Mouse (Mus musculus): Measurements from ENCODE around the gene Slc4a1. TPM values are rescaled to one million over a fixed set of nuclear protein-coding genes. Genes with fewer than 3 reads are reported as not detected.
A peak's percentile ranks its signal among the peaks of the same experiment; 100 is the strongest.
"Not testable (repeated sequence)": the region's sequence is repeated elsewhere in the genome, so short reads cannot be mapped to it uniquely, and the experiment has no call there.

The Slc4a1 gene
- total RNA-seq, 2 experiments from 2014 or later, result 75.5 to 140 TPM

DNA sequence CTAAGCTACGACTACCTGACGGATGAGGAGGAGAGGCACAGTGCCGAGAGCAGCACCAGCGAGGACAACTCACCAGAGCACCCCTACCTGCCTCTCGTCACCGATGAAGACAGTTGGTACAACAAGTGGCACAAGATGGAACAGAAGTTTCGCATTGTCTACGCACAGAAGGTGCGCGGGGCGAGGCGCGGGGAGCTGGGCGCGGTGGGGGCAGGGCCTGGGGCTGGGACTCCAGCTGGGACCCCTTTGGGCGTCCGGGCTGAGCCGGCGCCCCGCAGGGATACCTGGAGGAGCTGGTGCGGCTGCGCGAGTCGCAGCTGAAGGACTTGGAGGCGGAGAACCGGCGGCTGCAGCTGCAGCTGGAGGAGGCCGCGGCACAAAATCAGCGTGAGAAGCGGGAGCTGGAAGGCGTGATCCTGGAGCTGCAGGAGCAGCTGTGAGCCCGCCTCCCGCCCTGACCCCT lies 33.6 kb upstream of the Slc4a1 start:
- DNase-seq (ENCODE audit: low spot score in 2 of 2), result no peak

DNA sequence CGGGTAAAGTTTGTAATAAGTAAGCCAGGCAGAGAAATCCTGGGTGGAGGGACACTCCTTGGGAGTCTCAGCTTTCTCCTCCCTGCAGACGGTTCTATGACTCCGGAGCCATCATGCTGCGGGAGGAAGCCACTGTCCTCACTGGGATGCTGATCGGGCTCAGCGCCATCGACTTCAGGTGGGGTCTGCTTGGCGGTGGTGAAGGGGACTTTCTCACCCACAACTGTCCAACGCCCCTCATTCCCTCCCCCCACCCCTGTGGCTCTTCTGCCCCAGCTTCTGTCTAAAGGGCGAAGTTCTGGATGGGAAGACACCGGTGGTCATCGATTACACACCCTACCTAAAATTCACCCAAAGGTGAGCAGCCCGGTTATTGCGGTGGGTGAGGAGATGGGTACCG lies 33.1 kb upstream of the Slc4a1 start:
- no peak for DNase-seq (ENCODE audit: low spot score in 2 of 2)

DNA sequence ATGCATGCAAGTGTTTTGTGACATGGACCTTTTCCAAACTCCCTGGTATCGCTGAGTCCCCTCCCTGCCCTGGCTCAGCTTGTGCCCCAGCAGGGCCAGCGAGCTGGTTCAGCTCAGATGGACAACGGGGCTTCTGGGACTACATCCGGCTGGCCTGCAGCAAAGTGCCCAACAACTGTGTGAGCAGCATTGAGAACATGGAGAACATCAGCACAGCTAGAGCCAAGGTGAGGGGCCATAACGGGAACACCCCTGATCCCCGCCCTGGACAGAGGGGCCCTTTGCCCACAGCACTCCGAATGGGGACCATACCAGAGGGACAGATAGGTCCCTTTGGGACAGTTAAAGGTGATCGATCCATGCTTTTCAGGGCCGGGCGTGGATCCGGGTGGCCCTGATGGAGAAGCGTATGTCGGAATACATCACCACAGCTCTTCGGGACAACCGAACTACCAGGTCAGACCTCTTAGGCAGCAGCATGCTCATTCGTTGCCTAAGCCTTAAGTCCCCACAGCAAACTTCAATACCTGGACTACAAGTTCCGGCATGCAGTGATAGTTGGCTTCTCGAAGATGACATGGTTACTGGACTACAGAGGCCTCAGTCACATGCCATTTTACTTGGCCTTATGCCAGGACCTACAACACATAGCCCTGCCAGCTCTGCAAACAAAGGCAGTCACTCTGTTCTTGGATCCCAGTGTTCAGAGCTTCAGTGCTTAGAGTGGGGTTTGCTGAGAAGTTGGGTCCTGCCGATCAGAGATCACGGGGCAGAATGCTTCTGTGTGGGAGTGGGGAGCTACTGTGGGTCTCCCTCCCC lies 32.2 kb upstream of the Slc4a1 start:
- DNase-seq (ENCODE audit: low spot score in 2 of 2), result no peak

DNA sequence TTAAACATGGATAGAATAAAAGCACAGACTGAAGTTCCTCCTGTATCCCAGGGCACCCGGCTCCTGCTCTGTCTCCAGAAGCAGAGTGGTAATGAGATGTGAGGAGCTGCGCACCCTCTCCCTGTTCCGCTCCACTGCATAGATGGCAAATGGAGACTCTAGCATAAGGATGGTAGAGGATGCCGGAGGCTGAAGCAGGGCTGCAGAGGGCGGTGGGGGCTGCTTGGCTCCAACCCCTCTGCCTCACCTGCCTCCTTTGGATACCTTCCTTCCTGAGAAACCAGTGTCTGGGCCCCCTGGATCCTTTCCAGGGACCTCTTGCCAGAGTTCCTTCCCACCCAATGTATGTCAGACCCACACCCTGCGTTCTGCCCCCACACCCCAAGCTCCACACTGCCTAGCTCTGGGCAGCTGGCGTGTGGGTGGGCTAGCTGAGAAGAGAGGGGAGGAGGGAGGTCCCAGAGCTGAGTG lies 30.7 kb upstream of the Slc4a1 start:
- no peak for DNase-seq (ENCODE audit: low spot score in 2 of 2)

DNA sequence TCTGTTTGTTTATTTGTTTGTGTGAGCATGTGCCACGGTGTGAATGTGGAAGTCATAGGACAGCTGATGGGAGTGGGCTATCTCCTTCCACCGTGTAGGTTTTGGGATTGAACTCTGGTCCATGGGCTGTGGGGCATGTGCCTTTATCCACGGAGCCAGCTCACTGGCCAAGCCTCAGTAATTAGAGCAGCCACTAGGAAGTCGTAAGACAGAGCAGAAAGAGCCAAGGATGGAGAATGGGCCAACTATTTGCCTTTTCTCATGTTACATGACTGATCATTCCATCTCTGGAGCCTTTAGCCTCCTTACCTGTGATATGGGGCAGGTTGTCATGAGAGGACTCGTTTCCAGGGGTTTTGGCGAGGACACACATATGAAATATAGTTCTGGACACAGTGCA lies 30.3 kb upstream of the Slc4a1 start:
- no peak for DNase-seq (ENCODE audit: low spot score in 2 of 2)

DNA sequence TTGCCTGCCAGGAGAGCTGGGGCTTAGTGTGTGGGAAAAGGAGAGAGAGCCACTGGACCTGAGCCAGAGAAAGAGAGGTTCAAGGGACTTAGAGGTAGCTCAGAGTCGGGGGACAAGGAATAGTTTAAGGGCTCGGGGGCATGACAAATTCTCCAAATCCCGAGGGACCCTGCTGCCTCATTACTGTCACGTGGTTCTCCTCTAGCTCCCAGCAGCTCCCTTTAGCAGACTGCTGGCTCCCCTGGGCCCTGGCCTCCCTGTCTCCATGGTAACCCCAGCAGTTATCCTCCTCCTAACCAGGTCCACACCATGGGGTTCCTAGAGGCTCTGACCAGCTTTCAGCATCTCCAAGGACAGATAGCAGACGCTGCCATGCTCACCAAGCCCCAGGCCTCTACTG lies 29.2 kb upstream of the Slc4a1 start:
- no peak for DNase-seq (ENCODE audit: low spot score in 2 of 2)

DNA sequence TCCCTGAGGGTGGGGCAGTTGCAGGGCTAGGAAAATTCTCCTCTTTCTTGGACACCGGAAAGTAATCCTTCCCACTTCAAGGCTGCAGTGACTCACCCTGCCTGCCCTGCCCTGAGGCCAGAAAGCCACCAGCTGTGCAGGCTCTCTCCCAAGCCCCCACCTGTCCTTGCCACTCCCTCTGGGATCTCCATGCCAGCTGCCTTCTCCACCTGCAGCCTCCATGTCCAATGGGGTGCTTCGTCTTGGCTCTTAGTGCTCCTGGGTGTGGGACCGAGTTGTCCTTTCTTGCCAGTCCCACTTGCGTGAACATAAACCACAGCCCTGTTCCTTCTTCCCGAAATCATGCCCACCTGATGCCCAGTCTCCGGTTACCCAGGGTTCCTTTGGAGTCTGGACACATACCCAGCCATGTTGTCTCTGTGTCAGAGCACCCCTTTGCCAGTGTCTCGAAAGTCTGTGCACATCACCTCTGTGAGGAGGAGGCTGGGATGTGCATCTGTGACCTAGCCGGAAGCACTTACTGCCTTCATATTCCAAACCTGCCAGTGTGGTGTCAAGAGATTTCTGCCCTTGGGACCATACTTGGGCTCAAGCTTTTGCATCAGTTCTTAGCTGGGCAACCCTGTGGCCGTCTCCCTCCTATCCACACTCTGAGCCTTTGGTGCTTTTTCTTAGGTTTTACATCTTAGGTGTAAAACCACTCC lies 28.6 kb upstream of the Slc4a1 start:
- no peak for DNase-seq (ENCODE audit: low spot score in 2 of 2)

DNA sequence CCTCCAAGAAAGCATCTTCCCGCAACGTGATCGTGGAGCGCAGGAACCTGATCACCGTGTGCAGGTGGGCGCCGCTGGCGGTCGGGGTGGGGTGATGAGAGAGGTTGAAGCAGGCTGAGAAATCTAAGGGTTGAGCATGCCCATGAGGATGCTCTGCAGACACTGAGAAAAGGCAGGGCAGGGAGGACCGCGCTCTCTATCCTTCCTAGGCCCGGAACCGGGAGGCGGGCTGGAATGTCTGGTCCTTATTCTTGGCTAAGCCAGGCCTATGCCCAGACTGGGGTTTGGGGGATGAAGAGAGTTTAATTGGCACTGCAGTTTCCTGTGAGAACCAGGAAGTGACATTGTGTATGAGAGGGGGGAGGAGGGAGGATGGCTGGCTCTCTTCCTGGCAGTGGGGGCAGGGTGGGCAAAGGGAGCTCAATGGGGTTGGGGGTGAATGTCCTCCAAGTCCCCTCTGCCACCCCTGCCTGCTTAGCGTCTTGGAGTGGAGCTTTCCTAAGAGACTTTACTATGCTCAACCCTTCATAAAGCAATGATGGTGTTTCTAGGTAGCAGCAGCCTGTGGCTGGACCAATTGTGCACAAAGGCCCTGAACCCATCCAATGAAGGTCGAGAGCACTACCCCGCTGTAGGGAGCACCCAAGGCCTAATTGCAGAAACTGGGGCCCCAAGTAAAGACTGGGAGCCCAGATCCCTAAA lies 27.9 kb upstream of the Slc4a1 start:
- DNase-seq (ENCODE audit: low spot score in 2 of 2), result no peak

DNA sequence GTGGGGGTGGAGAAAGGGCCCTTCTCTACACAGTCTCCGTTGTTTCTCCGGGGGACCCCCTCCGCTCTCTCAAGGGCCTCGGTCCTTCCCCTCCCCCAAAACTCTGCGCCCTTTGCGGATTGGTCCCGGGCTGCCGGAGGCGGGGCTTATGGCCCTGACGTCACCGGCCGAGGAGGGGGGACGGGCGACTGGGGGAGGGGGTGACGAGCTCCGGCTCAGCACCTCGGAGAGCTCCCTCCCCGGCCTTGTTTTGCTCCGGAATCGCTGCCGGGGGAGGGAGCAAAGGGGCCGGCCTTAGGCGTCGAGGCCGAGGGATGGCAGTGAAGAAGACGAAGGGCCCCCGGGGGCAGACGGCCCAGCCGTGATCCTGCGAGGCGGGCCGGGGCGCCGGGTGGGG lies 27.2 kb upstream of the Slc4a1 start, which contains the start of gene Rundc3a:
Gene Rundc3a, plus strand, starts transcription at position 166 of the 397 bp plus-strand sequence.
- DNase-seq (ENCODE audit: low spot score in 2 of 2), result peak; percentile 83 to 86

DNA sequence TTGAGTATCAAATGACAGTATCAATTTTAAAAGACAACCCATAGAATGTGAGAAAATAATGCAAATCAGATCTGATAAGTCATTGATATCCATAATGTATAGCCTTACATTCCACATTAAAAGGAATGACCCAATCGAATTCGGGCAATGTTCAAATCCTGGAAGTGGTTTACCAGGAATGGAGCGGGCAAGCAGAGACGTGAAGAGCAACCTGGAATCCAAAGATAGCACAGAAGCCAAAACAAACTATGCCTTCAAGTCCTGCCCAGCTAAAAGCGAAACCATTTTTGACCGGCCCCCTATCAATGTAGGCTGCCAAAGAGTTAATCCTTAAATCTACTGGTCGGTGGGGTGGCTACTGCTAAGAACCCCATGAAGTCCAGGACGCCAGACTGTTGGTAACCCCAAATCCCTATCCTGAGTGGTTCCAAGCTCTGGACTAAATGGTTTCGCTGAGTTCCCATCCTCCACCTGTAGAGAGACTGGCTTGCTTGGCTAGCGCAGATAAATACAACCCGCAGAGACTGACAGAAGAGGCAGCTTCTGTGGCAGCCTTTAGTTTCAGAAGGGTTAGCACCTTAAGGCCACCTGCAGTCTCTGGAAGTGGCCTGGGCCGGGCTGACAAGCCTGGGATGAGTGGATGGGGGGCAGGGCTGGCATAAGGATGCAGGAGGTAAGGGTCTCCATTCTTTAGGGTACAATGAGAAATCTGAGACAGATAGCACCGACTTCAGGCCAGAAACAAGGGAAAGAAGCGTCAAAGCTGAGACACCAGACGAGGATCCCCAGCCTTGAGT lies 26.6 kb upstream of the Slc4a1 start:
- no peak for DNase-seq (ENCODE audit: low spot score in 2 of 2)

DNA sequence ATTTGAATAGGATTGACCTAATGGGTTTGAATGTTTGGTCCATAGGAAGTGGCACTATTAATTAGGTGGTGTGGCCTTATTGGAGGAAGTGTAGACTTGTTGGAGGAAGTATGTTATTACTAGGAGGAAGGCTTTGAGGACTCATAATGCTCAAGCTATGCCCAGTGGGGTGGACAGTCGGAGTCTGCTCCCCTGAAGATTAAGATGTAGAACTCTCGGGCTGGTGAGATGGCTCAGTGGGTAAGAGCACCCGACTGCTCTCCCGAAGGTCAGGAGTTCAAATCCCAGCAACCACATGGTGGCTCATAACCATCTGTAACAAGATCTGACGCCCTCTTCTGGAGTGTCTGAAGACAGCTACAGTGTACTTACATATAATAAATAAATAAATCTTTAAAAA lies 23.4 kb upstream of the Slc4a1 start:
- not testable (repeated sequence) for DNase-seq (ENCODE audit: low spot score in 2 of 2)

DNA sequence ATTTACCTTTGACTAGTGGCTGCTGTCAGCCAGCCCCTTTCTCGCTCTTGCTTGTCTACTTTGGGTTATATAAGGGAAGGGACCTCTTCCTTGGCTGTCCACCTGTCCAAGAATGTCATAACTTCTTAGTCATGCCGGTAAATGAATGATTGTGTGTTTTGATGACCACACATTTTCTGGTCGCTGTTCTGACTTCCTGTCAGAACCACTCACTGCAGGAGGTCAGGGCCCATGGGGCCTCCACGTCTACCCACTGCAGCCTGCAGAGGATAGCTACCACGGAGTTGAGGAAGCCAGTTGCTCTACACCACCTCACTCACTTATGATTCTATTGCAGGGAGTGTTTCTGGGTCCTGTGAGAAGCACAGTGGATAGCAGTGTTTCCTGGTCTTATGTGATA lies 20.1 kb upstream of the Slc4a1 start:
- no peak for DNase-seq (ENCODE audit: low spot score in 2 of 2)

DNA sequence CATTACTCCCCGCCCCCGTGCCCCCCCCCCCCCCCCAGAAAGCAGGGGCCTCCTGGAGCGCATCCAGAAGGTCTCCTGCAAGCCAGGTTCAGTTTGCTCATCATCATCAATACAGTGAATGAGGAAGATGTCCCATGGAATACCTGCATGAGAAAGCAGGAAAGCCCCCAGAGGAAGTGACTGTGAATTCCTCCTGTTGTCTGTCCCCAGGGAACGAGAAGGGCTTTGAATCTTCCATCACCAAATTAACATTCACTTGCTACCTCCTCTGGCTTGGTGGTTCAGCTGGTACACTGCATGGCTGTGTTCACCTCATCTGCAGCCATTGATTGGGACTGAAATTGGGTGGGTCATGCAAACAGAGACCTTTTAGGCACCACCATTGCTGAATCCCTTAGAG lies 19.1 kb upstream of the Slc4a1 start:
- DNase-seq (ENCODE audit: low spot score in 2 of 2), result no peak

DNA sequence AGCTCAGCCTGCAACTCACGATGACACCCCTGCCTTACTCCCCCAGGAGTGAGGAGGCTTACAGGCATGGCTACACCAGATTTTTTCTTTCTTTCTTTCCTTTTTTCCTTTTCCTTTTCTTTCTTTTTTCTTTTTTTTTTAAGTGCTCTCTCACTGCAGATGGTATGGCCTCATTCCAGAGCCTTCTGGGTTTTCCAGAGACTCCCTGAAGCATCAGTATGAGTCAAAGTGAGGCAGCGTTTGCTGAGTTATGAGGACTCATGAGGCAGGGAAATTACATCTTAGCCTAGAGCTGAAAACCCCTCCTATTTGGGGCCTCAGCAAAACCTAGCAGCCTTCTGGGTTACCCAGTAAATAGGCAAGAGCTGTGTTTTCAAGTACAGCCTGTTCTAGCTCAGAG lies 18.4 kb upstream of the Slc4a1 start:
- DNase-seq (ENCODE audit: low spot score in 2 of 2), result no peak

DNA sequence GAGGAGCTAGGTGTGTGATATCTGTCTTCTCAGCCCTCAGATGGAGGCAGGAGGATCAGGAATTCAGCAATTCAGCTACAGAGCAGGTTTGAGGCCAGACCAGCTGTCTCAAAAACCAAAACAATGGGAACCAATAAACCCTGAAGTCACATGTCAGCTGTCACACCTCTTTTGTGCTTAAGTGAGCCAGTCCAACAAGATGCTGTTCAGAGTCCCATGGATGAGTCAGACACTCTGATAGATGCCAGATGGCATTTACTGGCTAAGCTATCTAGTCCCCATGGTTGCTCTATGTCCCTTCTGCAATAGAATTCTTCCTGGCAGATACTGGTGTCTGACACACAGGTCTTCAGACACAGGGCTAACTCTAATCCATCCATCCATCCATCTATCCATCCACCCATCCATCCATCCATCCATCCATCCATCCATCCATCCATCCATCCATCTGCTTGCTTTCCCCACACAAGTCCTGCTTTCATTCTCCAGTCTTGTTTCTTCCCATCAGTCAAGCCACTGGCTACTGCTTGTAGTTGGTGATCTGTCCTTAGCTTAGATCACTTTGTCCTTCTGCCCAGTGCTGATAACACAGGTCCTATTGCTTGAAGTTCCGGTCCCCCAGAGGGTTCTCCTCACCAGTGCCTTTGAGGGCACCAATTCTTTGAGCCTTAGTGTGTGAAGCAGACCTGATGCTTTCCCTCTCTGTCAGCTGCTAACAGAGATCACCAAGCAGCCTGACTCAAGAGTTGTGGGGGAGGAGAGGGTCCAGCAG lies 17.5 kb upstream of the Slc4a1 start:
- no peak for DNase-seq (ENCODE audit: low spot score in 2 of 2)

DNA sequence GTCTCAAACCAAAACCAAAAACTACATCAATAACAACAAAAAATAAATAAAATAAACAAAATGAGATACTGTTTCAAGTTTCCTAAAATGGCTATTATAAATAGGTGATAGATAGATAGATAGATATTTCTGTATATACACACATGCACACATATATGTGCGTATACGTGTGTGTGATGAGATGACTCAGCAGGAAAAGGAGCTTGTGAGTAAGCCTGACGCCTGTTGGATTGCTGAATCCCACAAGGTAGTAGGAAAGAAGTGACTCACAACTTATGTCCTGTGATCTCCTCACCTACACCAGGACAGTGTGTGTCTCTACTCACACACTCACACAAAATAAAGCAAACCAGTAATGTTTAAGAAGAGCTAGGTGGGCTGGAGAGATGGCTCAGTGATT lies 16.8 kb upstream of the Slc4a1 start:
- no peak for DNase-seq (ENCODE audit: low spot score in 2 of 2)

DNA sequence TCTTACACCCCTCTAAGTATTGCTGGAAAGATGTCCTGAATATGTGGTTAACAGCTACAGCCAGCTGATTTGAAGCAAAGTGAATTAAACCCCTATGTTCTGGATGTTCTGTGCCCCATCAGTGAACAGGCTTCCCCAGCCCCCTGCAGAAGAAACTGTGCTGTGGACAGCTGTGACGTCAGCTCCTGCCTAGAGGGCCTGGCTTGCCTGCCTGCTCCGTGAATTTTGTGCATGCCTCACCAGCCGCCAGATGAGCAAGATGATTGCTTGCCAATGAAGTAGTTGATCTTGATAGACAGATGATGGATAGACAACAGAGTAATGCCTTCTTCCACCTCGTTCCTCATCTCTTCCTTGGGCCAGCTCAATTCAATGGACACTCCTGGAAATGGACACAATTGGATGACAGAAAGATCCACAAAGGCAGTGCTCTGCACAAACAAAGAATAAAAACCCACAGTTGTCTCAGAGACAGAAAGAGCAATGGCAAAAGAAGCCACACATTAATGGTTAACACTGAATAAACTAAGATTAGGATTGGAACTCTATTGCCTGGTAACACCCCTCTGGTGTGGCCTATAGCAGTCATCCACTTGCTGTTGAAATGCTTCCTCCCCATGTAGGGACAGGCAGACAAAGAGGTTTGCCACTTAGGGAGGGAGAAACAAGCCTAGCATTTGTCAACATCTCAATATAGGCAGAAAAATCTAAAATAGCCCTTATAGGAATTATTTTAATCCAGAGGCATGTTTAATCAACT lies 15.5 kb upstream of the Slc4a1 start:
- DNase-seq (ENCODE audit: low spot score in 2 of 2), result no peak

DNA sequence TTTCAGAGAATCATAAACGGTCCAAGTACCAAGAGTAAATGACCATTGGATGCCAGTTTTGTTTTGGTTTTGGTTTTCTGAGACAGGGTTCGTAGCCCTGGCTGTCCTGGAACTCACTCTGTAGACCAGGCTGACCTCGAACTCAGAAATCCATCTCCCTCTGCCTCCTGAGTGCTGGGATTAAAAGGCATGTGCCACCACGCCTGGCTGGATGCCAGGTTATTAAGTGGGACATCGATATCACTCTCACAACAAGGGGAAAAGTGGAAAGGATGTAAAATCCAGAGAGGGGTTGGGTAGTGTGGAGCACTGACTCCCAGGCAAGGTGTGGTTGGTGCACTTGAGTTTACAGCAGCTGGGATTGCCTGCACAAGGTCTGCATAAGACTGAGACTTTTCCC lies 14.1 kb upstream of the Slc4a1 start:
- no peak for DNase-seq (ENCODE audit: low spot score in 2 of 2)

DNA sequence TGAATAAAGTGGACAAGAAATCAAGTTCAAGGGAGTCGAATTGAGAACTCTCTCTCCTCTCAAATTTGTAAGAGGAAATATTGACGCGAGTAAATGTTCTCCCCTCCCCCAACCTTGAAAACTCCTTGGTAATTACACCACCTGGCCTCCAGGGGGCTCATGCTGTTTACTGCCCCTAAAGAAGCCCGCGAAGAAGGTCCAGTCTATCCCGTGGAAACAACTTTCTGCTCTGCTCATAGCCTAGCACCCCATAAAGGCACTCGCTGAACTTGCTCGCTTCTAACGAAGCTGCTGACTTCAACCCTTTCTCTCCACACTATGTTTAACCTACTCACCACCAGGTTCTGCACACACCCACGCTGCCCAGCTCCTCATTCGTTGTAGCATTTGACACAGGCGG lies 11.2 kb upstream of the Slc4a1 start:
- DNase-seq (ENCODE audit: low spot score in 2 of 2), result no peak
